Mouse (Mus musculus) c-Kit-negative CD71-positive TER-119-positive erythroid progenitor cells, embryonic 14.5 days (primary cell): ENCODE measurements around the gene Cbs.
"Not testable (repeated sequence)": the region's sequence is repeated elsewhere in the genome, so short reads cannot be mapped to it uniquely, and the experiment has no call there.

Experiments
- DNase-seq: peaks from one replicate; pipeline ENCODE4 v3.0.0-alpha.2; 2013; ENCODE audit warnings: low read depth, low spot score

The Cbs gene

DNA sequence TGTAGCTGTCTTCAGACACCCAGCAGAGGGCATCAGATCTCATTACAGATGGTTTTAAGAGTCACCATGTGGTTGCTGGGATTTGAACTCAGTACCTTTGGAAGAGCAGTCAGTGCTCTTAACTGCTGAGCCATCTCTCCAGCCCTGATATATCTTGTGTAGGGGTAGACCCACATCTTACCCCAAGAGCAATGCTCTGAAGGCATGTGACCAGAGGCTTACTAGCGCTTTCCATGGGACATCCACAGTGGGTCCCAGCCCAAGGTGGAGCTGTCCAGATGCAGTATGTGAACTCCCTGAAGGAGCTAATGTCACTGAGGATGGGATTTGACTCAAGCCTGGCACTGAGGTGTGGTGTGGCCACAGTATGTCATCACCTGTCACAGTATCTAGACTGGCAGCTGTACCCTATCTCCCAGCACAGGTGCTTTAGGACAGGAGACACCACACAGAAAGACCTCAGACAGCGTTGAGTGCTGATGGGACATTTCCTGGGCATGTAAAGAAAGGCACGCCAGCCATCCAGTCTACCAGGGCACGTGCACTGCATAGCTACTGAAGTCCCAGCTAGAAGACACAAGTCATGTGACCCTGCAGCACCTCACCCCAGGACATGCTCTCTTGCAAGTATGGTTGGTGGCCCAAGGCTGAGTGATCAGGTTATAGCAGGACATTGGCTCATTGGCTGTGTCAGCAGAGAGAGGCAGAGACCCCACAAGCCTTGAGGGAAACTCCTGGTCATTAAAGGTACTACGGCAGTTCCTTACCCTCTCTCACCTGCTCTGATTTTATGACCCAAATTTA is 9.4 kb upstream of the Cbs start:
- DNase-seq: no peak

DNA sequence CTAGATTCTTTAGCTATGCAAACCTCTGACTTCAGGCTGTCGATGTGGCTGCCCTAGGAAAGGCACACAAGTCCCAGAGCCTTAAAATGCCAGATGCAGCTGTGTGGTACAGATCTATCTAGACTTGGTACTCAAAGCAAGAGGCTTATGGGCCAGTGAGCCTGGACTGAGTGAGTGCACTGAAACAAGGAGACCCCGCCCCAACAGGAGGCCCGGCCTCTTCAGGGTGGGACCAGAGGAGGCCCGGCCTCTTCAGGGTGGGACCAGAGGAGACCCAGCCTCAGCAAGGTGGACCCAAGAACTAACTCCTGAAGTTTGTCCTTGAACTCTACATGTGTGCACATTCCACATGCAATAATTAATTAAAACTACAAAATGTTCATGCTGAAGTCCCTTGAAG is 5.9 kb upstream of the Cbs start:
- no peak for DNase-seq

DNA sequence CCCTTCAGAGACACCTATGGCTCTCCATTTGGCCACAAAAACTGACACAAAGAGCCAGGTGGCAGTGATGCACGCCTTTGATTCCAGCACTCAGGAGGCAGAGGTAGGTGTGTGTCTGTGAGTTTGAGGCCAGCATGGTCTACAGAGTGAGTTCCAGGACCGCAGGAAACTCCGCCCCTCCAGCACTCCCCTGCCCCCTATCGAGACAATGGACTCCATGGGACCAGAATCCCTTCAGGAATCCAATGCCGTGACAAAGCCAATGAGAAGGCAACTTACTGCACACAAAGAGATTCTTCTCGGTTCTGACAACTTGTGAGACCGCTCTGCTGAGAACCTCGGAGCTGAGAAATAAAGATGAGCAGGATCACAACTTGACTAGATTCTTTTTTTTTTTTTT is 5.3 kb upstream of the Cbs start:
- no peak for DNase-seq

DNA sequence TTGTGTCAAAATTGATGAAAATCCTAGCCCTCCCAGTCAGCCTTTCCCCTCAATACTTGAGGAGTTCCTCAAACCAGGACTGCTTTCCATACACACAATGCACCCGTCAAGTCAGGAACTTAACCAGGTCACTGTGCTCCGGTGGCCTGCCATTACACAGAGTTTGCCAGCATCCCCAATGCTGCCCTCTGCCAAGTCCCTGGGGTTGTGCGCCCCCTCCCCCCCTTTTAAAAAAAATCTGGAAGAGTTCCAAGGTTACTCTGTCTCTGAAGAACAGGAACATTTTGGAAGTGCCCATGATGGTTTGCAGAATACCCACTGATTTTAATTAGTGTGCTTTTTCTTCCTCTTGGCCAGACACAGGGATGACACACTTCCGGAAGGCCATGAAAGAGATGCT is 2.6 kb upstream of the Cbs start:
- DNase-seq: no peak

DNA sequence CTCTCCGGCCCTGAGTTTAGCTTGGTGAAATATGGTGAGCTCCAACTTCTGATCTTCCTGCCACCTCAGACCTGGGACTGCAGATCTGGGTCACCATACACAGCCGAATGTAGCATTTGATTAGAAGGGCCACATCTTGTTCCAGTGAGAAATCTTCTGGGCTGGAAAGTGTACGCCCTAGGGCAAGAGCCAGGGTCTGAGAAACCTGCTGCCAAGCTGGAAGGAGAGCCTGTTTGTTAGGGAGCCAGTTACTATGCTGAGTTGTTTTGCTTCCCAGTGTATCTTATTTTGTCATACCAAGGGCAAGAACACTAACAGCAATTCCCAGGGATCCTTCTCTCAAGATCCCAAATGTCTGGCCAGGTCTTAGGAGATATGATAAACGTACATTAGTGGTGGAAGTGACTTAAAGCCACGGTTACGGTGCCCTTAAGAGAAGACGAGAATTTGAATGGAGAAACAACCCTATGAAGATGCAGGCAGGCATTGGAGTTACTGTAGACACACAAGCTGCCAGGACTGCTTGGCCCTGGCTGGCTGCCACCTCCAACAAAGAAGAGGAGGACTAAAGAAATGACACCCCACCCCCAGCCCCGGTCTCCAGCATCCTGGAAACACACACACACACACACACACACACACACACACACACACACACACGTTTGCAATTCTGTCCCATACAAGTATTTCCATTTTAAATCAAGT is 980 bp upstream of the Cbs start:
- no peak for DNase-seq

DNA sequence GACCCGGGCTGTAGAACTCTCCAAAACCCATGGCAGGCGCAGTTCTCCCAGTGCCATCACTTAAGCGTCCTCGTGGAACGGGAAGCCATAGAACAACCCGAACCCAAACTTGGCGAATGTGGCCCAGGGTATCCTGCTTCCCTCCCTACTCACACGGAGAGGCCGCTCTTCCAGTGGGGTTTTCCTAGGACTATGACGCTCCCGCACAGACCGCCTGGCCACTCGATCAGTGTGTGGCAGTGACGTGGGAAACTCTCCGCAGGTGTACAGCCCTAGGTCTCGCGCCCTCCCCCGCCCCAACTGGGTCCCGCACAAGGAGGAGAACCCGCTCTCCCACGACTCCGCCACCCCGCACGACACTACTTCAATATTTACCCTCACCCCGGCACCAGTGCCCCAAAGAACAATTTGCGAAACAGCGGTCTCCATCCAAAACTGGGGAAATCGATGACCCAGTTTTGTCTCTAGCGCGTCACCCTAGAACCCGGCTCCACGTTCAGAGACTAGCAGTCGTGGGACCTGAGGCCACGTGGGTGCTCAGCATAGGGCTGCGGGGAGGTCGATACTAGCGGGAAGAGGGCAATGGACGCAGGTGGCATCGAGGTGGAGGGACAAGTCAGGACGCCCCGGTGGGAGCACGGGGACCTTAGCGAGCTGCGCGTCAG is 629 bp downstream of the Cbs start:
- no peak for DNase-seq

DNA sequence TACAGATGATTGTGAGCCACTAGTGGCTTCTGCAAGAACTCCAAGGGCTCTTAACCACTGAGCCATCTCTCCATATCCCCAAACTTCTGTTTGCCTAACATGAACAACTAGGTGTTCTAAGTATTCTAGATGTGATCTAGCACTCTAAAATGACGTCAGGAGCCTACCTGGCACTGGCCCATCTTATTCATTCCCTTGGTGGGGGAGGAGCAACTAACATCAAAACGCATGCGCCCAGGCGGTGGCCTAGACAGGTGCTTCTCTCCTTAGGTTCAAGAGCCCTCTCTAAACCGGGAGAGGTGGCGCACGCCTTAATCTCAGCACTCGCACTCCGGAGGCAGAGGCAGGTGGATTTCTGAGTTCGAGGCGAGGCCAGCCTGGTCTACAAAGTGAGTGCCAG is 1.3 kb downstream of the Cbs start:
- no peak for DNase-seq

DNA sequence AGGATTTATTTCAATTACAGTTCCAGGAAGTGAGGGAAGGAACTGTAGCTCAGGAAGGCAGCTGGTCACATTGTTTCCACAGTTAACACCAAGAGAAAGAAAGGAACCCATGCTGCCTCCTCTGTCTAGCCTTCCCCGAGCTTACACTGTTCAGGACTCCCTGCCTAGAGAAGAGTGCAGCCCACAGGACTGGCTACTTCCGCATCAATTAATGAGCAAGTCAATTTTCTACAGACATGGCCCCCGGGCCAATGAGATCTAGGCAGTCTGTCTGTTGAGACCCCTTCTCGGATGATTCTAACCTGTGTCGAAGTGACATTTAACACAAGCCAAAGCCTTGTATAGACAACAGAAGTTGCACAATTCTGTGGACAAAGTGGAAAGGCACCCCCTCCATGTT is 2.1 kb downstream of the Cbs start:
- DNase-seq: no peak

DNA sequence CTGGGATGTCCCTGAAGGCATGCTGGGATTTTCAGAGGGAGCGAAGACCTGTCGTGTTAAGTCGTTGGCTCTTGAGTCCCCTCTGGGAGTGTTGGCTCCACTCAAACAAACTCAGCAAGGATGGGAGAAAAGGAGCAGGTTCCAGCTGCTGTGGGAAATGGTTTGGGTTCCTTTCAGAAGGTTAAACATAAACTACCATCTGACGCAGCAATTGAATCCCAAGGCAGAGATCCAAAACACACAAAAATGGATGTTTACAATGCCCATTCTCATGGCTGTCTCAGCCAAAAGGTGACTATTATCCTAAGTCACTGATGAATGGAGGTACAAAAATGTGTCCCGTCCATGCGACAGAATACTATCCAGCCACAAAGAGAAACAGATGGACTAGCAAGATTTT is 4.0 kb downstream of the Cbs start:
- DNase-seq: no peak

DNA sequence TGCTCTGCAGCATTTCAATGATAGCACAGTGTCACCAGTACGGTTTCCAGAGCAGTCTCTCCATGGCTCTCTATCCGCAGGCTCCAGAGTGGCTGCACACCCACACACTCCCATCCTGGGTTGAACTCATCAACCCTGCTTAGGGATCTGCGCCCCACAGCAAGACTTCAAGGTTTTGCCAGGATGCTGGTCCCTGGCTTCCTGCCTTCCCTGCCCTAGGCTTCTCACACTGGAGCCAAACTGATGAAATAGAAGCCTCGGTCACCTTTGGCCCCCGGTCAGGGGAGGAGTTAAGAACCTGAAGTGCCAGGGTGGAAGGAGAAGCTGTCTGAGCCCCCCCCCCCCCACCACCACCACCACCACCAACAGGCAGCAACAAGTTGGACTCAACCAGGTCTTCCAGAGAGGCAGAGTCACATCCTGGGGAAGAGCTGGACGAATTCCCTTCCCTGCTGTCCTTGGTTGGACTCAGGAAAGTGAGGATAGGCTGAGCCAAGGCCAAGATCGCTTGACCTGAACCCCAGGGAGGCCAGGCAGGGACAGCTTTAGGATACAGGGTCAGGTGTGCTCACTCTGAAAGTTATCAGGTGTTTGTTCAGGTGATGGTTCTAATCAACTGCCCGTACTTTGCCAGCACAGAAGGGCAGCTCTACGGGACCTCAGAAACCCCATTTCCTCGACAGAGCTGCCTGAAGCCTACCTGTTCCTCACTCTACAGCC is 5.8 kb downstream of the Cbs start:
- DNase-seq: no peak

DNA sequence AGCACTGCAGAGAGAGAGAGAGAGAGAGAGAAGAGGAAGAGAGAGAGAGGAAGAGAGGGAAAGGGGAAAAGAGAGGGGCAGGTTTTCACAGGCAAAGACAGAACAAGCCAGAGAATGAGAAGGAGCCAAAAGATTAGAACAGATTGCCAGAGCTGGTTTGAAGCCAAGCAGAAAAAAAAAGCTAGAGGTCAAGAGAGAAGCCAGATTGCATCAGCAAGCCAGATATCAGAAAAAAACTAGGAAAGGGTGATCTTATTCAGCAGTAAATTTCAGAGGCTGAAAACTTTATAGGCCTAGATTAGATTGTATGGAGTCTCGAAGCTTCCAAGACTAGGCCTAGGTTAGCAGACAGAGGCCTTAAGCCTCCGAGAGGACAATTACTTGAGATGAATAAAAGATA is 9.1 kb downstream of the Cbs start:
- DNase-seq: no peak

DNA sequence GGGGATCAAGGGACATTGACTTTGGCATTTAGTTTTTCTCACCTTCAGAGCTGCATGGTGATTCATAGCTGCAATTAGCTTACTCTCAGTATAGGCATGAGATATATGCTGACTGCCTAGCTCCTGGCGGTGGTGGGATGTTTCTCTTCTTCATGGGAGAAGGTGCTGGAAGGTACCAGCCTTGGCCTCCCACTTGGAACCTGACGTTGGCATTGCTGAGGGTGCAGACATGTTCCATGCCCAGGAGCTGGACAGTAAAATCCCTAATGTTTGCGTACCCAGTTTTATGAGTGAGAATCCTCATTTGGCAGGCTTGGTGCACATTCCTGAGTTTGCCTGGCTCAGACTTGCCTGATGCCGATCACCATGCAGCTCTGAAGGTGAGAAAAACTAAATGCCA is 13.9 kb downstream of the Cbs start:
- DNase-seq: no peak

DNA sequence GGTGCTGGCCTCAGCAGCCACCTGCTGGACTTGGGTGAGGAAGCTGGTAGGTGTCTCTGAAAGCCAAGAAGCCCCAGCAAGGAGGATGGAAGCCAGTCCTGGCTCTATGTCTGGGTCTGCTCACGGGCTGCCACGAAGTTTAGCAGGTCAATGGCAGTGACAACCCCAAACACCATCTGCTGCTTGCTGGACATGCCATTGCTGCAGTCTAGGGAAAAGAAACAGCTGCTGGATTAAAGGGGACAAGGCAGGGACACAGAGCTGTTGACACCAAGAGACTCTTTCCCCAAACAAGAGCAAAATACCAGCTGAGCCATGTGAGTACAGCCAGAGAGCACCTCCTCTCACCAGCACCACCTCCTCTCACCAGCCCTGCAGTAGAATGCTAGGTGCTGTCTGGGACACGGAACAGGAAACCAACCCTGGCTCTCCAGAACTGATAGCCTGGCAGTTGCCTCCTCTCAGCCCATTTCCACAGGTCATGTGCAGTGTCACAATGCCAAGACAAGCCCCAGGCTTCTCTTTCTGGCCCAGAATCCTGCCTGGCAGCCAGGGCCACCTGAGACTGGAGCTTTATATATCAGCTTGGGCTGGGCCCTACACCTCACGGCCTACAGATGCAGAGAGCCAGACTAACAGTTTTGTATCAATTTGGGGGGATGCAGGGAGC is 23.8 kb downstream of the Cbs start:
- DNase-seq: no peak

DNA sequence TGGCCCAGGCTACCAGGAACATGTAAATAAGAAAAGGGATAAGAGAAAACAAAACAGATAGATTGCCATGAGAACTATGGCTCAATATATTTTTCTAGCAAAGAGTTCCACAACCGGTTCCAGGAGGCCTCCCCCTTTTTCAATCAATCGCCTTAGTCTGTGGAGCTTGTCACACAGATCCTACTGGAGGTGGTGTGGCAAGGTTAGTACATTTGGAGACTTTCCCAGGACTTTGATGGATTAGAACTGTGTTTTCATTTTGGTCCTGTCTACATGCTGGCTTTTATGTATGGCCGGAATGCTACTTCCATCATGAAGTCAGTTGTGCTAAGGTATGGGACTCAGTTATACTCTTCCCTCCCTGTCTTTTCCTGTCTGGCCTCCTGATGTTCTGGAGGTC is 27.1 kb downstream of the Cbs start:
- DNase-seq: no peak

DNA sequence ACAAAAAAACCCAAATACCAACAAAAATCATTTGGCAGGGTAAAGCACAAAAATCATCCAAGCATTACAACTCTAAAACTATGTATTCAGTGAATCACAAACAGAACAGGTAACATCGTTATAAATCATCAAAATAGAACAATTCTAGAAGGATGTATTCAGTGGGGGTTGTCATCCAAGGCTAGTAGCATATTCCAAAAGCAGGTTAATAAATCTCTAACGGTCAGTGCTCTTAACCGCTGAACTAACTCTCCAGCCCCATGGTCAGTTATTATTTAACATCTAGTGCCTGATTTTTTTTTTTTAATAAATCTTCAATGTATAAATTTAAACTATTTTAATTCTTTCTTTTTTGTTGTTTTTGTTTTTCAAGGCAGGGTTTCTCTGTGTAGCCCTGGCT is 27.9 kb downstream of the Cbs start:
- not testable (repeated sequence) for DNase-seq

DNA sequence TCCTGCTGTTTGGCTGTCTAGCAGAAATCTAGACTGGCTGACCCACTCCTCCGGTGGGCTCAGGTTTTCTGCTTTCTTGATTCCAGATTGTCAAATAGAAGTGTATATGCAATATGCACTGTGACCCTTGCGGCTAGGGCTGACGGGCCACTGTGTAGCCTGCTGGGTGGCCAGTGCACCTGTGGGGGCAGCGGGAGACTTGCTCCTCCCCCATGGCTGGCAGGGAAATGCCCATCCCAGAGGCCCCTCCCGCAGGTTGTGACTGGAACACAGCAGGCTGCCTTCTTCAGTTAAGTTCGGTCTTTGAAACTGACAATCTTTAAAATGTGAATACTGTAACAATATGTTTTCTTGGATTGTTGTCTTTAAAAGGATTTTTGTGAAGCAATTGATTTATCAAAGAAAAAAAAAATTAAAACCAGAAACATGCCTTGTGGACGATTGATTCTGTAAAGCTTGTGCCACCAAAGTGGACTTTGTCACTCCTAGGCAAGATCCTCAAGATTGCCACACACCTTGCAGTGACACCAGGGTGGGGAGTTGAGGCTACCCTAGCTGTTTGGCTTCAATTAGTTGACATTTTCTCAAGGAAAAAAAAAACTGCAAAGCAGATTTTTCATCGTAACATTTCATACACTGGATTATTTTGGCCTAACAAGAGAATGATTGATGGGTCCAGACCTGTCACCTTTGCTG is 29.6 kb downstream of the Cbs start:
- no peak for DNase-seq

DNA sequence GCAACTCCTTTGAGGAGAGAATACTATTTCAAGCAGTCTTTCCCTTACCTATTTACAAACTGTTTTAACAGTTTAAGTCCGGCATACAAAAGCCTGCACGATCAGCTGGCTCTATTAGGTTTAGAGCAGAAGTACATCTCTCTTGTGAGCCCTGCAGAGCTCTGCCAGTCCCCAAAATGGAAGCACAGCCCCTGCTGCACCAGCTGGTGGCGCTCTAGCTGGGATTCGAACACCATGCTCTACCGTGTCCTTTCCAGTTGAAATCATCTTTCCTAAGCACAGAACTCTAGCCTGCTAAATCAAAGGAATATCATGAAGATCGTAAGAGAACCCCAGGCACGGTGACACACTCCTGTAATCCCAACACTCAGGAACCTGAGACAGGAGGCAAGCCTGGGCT is 30.6 kb downstream of the Cbs start:
- DNase-seq: no peak

DNA sequence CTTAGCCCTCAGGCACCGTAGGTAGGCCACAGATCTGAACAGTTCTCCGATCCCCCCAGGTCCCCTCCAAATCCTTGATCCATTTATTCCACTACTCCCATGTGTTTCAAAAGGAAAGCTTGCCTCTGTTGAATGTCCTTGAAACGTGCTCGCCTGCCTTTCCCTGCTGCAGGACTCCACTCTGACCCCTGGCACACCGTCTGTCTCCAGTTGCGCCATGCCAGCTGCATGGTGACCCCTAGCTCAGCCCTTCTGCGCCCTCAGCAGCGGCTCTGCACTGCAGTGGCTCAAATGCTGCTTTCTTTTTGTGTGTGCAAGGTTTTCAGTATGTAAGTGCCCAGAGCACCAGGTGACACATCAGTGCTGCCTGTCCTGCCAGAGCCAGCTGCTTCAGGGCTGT is 38.4 kb downstream of the Cbs start:
- no peak for DNase-seq

DNA sequence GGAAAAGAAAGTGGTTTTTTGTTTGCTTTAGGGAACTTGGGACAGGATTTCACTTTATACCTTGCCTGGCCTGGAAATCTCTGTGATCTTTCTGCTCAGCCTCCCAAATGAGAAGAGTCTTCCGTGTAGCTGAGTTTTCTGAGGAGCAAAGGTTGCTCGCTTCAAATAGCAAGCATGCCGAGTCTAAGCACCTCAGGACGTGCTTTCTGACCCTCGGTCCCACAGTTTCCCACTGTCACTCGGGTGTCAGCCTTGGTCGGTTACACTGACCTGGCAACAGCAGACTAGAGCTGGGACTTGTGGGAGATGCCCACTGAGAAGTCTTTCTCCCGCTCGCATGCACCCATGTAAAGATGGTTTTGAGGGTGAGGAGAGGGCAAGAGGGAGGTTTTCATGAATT is 39.1 kb downstream of the Cbs start:
- no peak for DNase-seq

DNA sequence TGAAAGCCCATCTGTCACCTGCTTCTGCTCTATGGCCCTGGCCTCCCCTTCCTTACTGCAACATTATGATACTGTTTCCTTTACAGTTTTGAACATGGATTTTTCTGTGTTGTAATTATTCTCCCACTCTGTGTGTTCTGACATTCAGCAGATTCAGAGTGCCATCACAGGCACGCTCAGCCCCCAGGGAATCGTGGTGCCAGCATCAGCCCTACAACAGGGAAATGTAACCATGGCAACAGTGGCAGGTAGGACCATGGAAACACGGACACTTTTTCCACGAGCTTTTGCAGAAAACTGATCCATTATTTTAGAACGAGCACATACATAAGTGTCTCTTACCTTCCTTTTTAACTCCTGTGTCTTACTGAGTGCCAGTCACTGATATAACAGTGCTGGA is 42.0 kb downstream of the Cbs start:
- DNase-seq: no peak

DNA sequence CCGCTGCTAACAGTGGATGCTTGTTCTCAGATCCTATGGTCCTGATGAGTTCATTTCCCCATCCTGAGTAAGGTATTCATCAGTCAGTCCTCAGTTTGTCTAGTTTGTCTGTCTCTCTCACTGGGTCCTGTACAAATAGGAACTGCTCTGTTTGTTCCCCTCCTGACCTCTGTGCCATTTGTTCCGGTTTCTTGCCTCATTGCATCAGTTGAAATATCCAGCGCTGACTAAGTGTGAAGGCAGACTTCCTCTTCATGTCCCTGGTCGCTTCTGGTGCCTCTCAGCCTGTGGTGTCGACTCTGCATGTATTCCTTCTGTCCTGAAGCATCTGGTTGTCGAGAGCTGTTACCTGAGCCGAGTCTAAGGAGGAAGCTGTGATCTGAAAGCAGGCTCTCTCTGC is 42.4 kb downstream of the Cbs start:
- no peak for DNase-seq
